Mouse (Mus musculus) regulatory T cell (primary cell): ENCODE measurements around the gene Tjp3.

Experiments used
- in situ Hi-C: fragments of 300-600 bp; cut with MboI, MseI; formaldehyde crosslinking; loops from one replicate; pipeline ENCODE4 v1.15.1; 2025; ENCODE audit warnings: high pct_unique_total_duplicates

Tjp3 gene

GRCm38 (mm10) chr10:81268643-81269412, 22.6 kb downstream of the Tjp3 start:
- in situ Hi-C loops, result no loop called here

DNA sequence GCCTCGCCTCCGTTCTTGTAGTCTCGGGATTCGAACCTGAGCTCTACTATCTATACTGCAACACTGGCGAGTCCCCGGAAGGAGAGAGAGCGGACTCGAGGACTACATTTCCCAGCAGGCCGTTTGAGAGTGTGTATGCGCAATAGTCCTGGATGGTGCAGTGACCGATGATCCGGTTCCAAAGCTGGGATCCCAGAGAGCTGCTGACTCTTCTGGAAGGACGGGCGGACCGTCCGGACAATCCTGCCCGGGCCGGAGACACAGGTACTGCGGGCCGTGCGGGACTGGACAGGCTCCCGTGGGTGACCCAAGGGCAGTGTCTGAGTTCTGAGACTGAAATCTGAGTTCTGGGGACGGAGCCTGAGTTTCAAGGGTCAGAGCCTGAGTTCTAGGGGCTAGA, 23.3 kb downstream of the Tjp3 start:
- in situ Hi-C loops, result no loop called here

- in situ Hi-C loops, result no loop called here
Observed at GRCm38 (mm10) chr10:81266211-81267105, 24.9 kb downstream of the Tjp3 start, which contains the start of the genes Mrpl54 and Apba3. Gene Mrpl54 (minus strand): TSS chr10:81266934. Gene Apba3 (plus strand): TSS chr10:81266960.

DNA sequence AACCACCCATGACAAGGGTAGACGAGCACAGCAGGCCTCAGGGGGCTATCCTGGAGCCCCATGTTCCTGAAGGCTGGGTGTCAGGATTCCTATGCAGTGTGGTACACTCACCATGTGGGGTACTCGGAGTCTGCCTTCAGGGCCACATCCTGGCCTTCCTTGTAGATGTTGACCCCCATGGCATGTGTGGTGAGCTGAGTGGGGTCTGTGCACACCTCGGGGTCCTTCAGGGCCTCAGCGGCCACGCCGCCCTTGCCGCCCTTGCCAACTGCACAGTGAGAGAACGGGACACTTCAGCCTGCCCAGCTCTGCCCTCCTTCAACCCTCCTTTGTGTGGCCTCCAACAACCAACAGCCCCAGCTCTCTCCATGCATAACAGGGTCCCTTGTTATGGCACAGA, 25.8 kb downstream of the Tjp3 start:
- in situ Hi-C loops, result no loop called here

GRCm38 (mm10) chr10:81261025-81261424, 30.4 kb downstream of the Tjp3 start:
- in situ Hi-C loops, result no loop called here

DNA sequence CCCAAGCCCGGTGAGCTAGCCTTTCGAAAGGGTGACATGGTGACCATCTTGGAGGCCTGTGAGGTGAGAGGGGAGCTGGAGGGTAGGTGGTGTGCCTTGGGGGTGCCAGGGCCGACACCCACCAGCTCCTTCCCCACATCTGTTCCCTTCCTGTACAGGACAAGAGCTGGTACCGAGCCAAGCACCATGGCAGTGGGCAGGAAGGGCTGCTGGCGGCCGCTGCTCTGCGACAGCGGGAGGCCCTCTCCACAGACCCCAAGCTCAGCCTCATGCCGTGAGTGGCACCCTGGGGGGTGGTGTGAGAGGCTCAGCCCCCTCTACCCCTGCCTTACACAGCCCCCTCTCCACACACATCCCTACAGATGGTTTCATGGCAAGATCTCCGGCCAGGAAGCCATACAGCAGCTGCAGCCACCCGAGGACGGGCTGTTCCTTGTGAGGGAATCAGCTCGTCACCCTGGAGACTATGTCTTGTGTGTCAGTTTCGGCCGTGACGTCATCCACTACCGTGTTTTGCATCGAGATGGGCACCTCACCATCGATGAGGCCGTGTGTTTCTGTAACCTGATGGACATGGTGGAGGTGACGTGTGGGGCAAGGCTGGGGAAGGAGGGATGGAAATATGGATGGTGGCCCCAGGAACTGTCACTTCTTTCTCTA, 32.0 kb downstream of the Tjp3 start:
- in situ Hi-C loops, result no loop called here

GRCm38 (mm10) chr10:81257158-81258039, 34.0 kb downstream of the Tjp3 start:
- in situ Hi-C loops, result no loop called here

DNA sequence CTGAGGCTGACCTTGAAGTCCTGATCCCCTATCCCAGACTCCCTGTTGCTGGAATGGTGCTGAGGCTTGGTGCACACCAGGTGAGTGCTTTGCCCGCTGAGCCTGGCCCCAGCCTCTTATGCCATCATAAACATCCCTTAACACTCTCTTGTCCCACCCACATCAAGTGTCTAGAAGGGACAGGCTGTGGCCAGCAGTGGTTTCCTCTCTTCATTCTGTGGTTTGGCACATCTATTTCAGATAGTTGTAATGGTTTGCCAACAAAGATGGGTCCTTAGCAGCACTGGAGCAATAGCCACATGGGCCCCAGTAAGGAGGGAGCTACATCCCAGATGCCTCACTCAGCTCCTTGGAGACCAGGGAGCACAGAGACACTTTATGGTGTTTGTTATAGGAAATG, 36.5 kb downstream of the Tjp3 start:
- in situ Hi-C loops, result no loop called here

DNA sequence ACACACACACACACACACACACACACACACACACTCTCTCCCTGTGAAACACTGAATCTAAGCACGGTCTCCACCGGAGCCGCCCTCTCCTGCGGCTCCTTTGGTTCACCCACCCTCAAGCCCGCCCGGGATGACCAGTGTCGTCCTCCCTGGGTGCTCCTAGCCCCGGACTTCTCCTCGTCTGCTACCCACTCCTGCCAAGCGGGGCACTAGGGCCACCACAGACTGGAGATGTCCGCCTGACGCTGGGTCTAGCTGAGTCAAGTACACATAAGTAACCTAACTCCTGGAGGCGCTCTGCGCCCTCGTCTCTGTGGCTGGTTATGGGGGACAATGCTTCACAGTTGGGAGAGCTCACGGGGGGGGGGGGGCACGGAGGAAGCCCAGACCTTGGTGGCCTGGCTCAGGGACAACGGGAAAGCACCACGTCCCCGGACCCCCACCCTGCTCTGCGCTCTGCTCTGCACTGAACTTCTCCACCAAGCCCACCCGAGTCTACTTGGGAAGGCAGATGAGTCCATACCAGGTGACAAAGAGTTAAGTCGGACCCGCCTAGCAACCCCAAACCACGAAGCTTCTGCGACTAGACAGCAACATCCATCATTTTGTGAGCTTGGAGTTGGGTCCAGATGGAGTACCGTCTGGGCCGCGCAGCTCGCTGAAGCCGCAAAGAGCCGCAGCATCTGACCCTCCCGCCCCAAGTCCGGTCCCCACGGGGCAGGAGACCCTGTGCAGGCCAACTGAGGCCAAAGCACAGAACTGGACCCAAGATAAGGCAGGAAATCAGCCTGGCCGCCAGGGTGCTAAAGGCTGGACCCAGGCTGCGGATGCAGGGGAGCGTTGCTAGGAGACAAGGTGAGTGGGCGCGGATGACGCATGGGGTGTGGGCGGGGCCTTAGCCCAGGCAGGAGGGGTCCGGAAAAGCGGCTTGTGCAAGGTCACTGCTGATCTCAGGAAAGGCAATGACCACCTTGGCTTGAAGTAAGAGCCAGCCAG, 38.7 kb downstream of the Tjp3 start, which contains the start of gene Matk:
Gene Matk (plus strand): TSS at position 512 of the 996 bp plus-strand sequence.
- in situ Hi-C loops, result no loop called here

DNA sequence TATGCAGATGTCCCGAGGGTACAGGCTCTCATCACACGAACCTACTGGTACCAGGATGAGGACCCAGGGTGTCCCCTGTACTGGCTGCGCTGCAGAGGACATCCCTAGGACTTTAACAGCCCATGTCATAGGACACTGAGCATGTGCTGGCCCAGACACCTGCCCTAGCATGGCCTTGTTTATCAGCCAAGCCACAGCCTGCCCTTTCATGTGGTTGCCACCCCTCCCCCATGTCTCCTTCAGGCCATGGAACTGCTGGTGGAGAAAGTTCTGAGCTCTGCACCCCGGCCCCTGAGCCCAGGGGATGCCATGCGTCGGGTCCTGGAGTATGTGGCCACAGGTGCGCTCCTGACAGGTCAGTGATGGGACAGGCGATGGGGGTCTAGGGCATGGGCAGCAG, 41.9 kb downstream of the Tjp3 start:
- in situ Hi-C loops, result no loop called here

- in situ Hi-C loops, result no loop called here
Observed at GRCm38 (mm10) chr10:81247804-81248203, 43.6 kb downstream of the Tjp3 start.

GRCm38 (mm10) chr10:81245166-81245565, 46.2 kb downstream of the Tjp3 start:
- in situ Hi-C loops, result no loop called here

DNA sequence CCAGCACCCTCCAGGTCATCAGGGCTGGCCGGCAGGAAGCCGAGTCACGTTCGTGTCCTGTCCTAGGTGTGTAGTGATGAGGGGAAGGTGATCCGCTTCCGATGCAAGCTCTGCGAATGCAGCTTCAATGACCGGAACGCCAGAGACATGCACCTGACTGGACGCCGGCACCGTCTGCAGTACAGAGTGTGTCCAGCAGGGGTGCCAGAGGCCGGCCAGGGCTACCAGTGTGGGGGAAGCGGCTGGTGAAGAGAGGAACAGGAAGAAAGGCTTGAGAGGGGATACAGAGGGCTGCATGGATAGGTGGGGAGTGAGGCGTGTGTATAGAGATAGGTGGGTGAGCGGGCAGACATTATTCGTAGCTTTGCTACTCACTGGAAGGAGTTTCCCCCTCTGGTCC, 46.8 kb downstream of the Tjp3 start:
- in situ Hi-C loops, result no loop called here

- in situ Hi-C loops, result no loop called here
Observed at GRCm38 (mm10) chr10:81244146-81244545, 47.2 kb downstream of the Tjp3 start.

DNA sequence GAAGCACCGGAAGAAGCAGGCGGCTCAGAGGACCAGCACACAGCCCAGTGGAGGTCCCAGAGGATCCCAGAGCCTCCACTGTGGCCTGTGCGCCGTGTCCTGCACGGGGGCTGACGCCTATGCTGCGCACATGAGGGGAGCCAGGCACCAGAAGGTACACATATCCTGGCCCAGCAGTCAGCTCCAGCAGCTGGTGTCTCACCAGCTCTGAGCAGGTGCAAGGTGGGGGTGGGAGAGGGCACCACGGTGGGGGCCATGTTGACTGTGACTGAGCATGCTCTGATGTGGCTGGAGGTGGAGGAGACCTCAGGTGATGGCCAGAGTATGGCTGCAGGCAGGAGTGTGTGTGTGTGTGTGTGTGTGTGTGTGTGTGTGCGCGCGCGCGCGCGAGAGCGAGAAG, 49.4 kb downstream of the Tjp3 start:
- in situ Hi-C loops, result no loop called here

- in situ Hi-C loops, result no loop called here
Observed at GRCm38 (mm10) chr10:81240876-81241275, 50.5 kb downstream of the Tjp3 start.

DNA sequence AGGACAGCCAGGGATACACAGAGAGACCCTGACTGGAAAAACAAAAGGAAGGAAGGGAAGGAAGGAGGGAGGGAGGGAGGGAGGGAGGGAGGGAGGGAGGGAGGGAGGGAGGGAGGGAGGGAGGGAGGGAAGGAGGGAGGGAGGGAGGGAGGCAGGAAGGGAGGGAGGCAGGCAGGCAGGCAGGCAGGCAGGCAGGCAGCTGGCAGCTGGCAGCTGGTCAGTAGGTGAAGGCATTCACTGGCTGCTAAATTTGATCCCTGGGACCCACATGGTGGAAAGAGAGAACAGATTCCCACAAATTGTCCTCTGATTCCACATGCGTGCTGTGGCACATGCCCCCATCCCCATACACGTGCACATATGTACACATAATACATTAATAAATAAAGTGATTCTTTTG, 52.8 kb downstream of the Tjp3 start:
- in situ Hi-C loops, result no loop called here

DNA sequence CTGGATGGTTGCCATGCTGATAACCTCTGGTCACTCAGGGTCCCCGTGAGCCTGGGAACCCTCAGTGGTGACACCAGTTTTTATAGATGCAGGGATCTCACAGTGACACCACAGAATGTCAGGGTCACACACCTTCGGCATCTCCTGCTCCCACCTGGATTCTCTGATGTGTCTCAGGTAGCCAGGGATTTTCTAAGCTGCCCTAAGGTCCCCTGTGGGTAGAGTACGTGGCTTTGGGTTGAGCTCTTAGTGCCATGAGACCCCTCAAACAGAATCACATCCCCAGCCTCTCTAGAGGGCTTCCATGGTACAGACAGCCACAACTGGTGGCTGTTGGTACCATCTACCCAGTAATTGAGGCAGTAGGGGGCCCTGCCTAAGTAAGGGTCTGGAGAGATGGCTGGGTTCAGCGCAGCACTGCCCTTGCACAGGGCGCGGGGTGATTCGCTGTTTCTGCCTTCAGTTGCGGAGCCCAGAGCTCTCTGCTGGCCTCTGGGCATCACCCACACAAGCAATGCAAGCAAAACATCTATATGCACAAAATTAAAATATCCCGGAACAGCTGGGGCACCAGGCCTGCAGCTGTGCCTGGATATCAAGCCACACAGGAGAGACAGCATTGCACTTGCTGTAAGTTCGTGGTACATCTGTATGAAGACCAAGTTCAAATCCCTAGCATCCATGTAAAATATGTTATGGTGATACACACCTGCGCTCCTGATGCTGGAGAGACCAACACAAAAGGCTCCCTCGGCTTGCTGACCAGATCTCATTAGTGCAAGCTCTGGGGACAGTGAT, 54.7 kb downstream of the Tjp3 start:
- in situ Hi-C loops, result no loop called here

DNA sequence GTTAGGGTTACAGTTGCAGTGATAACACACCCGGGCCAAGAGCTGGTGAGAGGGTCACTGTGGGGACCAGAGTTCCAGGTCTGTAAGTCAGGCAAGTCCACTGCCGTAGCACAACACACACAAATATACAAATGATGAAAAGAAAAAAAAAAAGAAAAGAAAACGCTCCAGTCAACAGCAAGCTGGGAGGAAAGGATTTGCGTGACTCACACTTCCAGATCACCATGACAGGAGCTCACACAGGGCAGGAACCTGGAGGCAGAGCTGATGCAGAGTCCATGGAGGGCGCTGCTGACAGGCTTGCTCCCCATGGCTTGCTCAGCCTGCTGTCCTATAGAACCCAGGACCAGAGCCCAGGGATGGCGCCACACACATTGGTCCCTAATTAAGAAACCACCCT, 57.2 kb downstream of the Tjp3 start:
- in situ Hi-C loops, result no loop called here
